Mouse (Mus musculus) megakaryocyte progenitor cell, adult 5-6 weeks (primary cell): ENCODE results near the gene Scand1. TPM values are rescaled to one million over a fixed set of nuclear protein-coding genes. Genes with fewer than 3 reads are reported as not detected.

Source experiments
- ATAC-seq: replicated peaks from 2 replicates; pipeline ENCODE4 v1.8.0; 2016; ENCODE audit warnings: mild to moderate bottlenecking, moderate TSS enrichment, inconsistent platforms; ENCODE audit not compliant: poor library complexity
- total RNA-seq, 2 experiments: library from RNA; stranded (forward) in 1 of 2; stranded (reverse) in 1 of 2; fragments of 157-497, 149-512 nt in 1 of 2; fragments of 200-1000 nt in 1 of 2; gene quantifications; 2 replicates each; pipeline versions ENCODE4 v1.2.3 to v1.2.4; 2015 to 2017

The Scand1 gene
- total RNA-seq, 2 experiments from 2014 or later = 1.8 to 5.6 TPM

DNA sequence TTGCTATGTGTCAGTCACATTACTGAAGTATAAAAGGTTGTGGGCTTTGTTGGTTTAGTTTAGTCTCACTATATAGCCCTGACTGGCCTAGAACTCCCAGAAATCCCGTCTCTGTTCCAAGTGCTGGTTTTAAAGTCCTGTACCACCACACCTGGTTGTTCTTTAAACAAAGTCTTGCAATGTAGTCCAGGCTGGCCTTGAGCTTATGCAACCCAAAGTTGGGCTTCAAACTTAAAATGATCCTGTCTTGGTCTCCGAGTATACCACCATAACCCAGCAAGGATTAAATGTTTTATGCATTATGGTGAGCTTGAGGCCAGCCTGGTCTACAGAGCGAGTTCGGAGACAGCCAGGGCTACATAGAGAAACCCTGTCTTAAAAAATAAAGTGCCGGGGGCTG is 2.6 kb downstream of the Scand1 start:
- no peak for ATAC-seq

GRCm38 (mm10) chr2:156307261-156307660 is 5.2 kb downstream of the Scand1 start:
- ATAC-seq = peak; percentile 51

DNA sequence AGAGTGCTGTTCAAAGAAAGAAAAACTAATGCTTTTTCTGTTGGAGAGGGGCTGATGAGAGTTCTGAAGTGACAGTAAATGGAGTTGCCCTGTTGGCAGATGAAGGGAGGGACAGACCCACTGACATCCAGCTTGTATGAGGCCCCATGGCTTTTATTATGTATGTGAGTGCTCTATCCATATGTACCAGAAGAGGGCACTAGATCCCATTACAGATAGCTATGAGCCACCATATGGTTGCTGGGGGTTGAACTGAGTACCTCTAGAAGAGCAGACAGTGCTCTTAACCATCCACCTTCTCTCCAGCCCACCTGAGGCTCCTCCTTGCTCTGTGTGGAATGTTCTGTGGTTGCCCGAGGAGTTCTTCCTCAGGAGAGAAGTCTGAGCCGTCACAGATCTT is 6.7 kb downstream of the Scand1 start:
- ATAC-seq = peak; percentile 80

GRCm38 (mm10) chr2:156304351-156304750 is 8.2 kb downstream of the Scand1 start:
- no peak for ATAC-seq

GRCm38 (mm10) chr2:156302063-156302462 is 10.4 kb downstream of the Scand1 start:
- ATAC-seq = peak; percentile 47; the same call in 1 of the 2 replicates

GRCm38 (mm10) chr2:156298458-156298857 is 14.0 kb downstream of the Scand1 start:
- no peak for ATAC-seq

DNA sequence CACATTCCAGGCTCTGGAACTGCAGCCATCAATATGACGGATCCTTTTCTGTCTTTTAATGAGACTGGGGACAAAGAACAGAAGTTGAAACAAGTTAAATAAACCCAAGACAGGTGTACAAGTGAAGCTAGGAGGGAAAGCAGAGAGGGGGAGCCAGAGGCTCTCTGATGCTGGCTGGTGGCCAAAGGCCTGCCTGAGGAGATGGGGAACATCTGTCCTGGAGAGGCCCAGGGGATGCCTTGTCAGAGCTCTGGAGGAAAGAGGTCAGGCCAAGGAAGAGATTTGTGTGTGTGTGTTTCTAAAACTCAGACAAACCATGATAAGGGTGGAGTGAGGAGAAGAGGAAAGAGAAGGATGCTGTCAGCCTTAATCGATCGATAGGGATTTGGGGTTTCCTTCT is 14.9 kb downstream of the Scand1 start:
- ATAC-seq = no peak

GRCm38 (mm10) chr2:156296190-156296589 is 16.3 kb downstream of the Scand1 start:
- ATAC-seq = no peak

- ATAC-seq = 0 out of 2 replicates have a peak, but pooled peaks have one; percentile 14
Measured at GRCm38 (mm10) chr2:156295601-156296063, 16.9 kb downstream of the Scand1 start.

DNA sequence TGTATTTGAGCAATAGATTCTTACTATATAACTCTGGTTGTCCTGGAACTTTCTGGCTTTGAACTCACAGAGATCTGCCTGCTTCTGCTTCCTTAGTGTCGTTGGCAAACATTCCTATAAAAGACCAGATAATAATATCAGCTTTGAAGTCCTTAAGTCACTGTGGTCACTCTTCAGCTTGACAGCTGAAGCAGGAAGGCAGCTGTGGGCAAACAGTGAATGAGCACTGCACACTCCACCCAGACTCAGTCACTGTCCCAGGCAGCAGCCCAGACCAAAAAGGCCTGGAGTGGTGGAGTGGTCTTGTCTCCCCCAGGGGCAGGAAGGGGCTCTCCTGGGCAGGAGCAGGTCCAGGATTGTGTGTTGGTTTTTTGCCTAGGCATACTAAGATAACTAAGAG is 20.5 kb downstream of the Scand1 start:
- ATAC-seq = no peak

DNA sequence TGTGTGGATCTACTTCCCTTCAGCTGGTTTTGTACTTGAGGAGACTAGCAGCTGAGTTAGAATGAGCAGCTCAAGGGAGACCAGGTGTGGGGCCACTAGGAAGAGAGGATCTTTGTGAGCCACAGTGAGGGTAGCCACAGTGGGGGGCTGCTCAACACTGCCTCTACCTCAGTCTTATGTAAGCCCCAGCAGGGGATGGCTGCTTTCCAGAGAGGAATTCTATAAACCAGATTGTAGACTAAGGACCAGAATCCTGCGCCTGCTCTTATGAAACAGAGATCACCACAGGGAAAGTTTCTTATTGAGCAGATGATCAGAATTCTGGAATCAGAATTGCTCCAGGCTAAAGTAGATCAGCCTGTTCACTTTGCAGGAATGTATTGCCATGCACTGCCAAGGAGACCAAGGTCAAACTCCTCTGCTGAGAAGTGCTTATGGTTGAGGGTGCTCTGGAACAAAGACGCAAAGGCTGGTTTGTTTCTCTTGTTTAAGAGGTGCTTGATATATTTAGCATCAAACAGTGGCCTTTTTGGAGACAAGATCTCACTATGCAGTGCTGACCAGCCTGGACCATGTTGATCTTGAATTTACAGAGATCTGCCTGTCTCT is 22.8 kb downstream of the Scand1 start:
- no peak for ATAC-seq

DNA sequence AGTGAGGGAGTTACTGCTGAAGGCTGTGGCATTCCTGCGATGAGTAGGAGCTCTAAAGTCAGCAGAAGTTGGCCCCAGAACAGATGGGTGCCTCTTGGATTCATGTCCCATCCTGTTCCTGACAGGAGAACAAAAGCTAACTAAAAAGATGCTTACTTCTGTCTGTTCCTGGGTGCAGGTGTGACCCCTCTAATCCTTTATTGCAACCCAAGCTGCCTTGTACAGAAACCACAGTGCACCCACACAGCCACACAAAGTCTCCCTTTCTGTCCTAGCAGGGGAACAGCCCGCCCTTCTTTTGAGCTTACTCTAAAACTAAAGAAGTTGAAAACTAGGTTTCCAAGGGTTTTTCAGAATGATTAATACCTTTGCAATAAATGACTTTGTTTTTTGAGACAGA is 24.3 kb downstream of the Scand1 start:
- no peak for ATAC-seq

GRCm38 (mm10) chr2:156286733-156287132 is 25.8 kb downstream of the Scand1 start:
- ATAC-seq = 0 out of 2 replicates have a peak, but pooled peaks have one; percentile 31

- no peak for ATAC-seq
Measured at GRCm38 (mm10) chr2:156285161-156285560, 27.3 kb downstream of the Scand1 start.

- no peak for ATAC-seq
Measured at GRCm38 (mm10) chr2:156281227-156281626, 31.3 kb downstream of the Scand1 start.

GRCm38 (mm10) chr2:156278226-156279017 is 34.1 kb downstream of the Scand1 start:
- peak; percentile 99 for ATAC-seq

GRCm38 (mm10) chr2:156272553-156272952 is 40.0 kb downstream of the Scand1 start:
- no peak for ATAC-seq

- ATAC-seq = no peak
Measured at GRCm38 (mm10) chr2:156267636-156268035, 44.9 kb downstream of the Scand1 start.

- ATAC-seq = 0 out of 2 replicates have a peak, but pooled peaks have one; percentile 6
Measured at GRCm38 (mm10) chr2:156263204-156263893, 49.2 kb downstream of the Scand1 start.
